Mouse (Mus musculus) limb, embryonic 10.5 days (tissue): ENCODE results near the gene Glb1. TPM values are rescaled to one million over a fixed set of nuclear protein-coding genes. Genes with fewer than 3 reads are reported as not detected.
"Not testable (repeated sequence)": the region's sequence is repeated elsewhere in the genome, so short reads cannot be mapped to it uniquely, and the experiment has no call there.

Experiments used
- DNase-seq: peaks from one replicate; pipeline ENCODE4 v3.0.0-alpha.2; 2017; ENCODE audit warnings: low spot score
- H3K27ac ChIP-seq: fragments of 300-500 bp; sonication (generic); 2 replicates; pipeline ENCODE4 v1.5.1; 2016; ENCODE audit warnings: mild to moderate bottlenecking
- H3K27me3 ChIP-seq: fragments of 300-500 bp; sonication (generic); 2 replicates; pipeline ENCODE4 v1.6.1; 2016; ENCODE audit warnings: low read depth, mild to moderate bottlenecking; ENCODE audit not compliant: poor library complexity, severe bottlenecking
- H3K36me3 ChIP-seq: fragments of 300-500 bp; sonication (generic); 2 replicates; pipeline ENCODE4 v1.6.1; 2016; ENCODE audit warnings: mild to moderate bottlenecking, moderate library complexity
- H3K4me1 ChIP-seq: fragments of 300-500 bp; sonication (generic); 2 replicates; pipeline ENCODE4 v1.6.1; 2016
- H3K4me3 ChIP-seq: fragments of 300-500 bp; sonication (generic); 2 replicates; pipeline ENCODE4 v1.5.1; 2016; ENCODE audit warnings: mild to moderate bottlenecking, moderate library complexity
- H3K9me3 ChIP-seq: fragments of 300-500 bp; sonication (generic); replicated peaks from 2 replicates; pipeline ENCODE4 v1.6.1; 2016; ENCODE audit warnings: mild to moderate bottlenecking
- WGBS: fragments of 180-500 bp; shearing (Covaris S2); methylation state at CpG from one replicate; pipeline ENCODE4 v1.1.7; 2016; 5-methylcytosine and 5-hydroxymethylcytosine counted together
- polyA plus RNA-seq: library from polyadenylated mRNA; unstranded; fragments of >200 nt; fragmentation: Nextera tagmentation; extraction: Ambion mirVana; gene quantifications from 2 replicates; pipeline ENCODE4 v1.2.1, GENCODE M21; 2016

The Glb1 gene
- polyA plus RNA-seq, result 19.2 and 22.3 TPM in 2 replicates

- H3K9me3 ChIP-seq, result peaks cover 2% of the 10 kb centered on the region; the same call in 1 of the 2 replicates
- peaks cover 14% of the 10 kb centered on the region for H3K4me1 ChIP-seq
- peaks cover 24% of the 10 kb centered on the region for H3K36me3 ChIP-seq
- no peaks in the 10 kb centered on the region for H3K27me3 ChIP-seq
- H3K27ac ChIP-seq, result peak within 1 kb of the TSS; percentile 87
- under 1% methylated on average over 73 of the region's 73 CpGs for WGBS
- peak within 1 kb of the TSS; percentile 68 for H3K4me3 ChIP-seq
- peak; percentile 98 for DNase-seq
Observed at GRCm38 (mm10) chr9:114400949-114401684, at the start of gene Glb1, which contains the start of gene Tmppe. Gene Glb1, plus strand, starts transcription at chr9:114401076. Gene Tmppe, plus strand, starts transcription at chr9:114401105.

DNA sequence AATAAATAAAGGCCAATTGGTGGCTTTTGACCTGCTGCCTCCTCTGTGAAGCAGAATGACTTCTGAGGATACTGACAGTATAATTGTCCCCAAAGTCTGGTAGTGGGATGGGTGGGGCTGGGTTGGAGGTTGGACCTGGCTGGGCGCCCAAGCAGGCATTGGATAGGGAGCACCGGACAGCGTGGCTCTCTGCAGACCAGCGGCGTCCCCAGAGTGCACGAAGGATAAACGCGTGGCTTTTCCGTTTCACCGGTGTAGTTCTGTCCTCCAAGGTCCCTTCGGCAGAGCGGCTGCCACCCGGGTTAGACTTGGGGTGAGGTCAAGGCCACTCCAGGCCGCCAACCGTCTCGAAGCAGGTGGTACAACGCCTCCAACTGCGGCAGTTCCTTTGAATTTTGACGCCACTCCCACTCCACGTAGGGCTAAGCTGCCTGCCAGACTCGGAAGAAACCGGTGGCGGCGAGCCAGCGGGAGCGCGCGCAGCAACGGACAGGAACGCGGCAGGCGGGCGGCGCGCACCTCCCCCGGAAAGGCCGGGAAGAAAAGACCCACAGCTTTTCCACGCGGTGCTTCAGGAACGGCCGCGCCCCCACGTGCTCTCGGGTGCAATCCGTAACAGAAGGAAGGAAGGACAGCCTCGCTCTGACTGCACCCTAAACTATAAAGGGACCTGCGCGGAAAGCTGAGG lies 32.9 kb upstream of the Glb1 start:
- peaks cover under 1% of the 10 kb centered on the region; the same call in 1 of the 2 replicates for H3K36me3 ChIP-seq
- DNase-seq, result peak; percentile 78
- peak overlapping the region; percentile 75 for H3K27ac ChIP-seq
- 2% methylated on average over 48 of the region's 48 CpGs for WGBS
- no peaks in the 10 kb centered on the region for H3K9me3 ChIP-seq
- peaks cover 25% of the 10 kb centered on the region for H3K27me3 ChIP-seq
- H3K4me3 ChIP-seq, result peak overlapping the region; percentile 58
- peaks cover 8% of the 10 kb centered on the region for H3K4me1 ChIP-seq

DNA sequence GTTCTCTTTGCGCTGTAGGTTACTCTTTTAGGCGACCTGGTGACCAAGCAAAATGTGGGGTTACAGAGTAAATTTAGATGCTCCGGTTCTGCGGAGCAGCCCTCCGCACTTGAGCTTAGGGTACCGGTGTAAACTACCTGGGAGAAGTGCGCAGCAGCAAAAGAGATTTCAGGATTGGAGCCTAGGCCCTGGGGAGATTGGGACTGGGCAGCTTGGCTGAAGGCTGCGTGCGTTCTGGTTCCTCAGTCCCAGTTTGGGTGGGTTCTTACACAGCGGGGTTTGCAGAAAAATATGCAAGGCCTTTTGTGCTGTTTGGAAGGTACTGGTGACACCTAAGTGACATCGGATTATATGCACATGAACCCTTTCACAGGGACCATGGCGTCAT lies 32.4 kb upstream of the Glb1 start:
- 11% methylated on average over 12 of the region's 12 CpGs for WGBS
- H3K27ac ChIP-seq, result peak overlapping the region; percentile 75

DNA sequence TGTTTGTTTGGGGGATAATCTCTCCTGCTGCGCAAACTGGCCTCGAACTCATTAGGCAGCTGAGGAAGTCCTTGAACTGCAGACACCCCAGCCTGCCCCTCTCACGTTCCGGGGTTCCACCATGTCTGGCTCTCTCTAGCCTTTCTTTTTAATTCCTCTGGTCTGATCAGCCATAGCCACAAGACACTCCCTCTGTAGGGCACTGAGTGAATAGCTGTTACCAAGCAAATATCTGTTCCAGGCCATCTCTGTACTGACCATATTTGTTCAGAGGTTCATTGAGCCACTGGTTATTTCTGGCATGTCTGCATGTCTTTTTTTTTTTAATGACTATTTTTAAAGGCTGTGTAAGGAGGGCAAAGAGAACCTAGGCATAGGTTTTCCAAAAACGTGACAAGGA lies 31.5 kb upstream of the Glb1 start:
- H3K9me3 ChIP-seq, H3K4me3 ChIP-seq, H3K27ac ChIP-seq, DNase-seq, H3K4me1 ChIP-seq: not testable (repeated sequence)
- 64% methylated on average over 5 of the region's 5 CpGs for WGBS
- Histone ChIP-seq H3K36me3 (peaks cover 12% of the 10 kb centered on the region), H3K27me3 (peaks cover 25% of the 10 kb centered on the region)

More for the DNA sequence above, 32.4 kb upstream of the Glb1 start:
- Histone ChIP-seq H3K4me1 (peaks cover 8% of the 10 kb centered on the region), H3K27me3 (peaks cover 25% of the 10 kb centered on the region), H3K4me3 (peak overlapping the region; percentile 58), H3K9me3 (no peaks in the 10 kb centered on the region), H3K36me3 (peaks cover 5% of the 10 kb centered on the region)
- no peak for DNase-seq

GRCm38 (mm10) chr9:114371717-114372116 lies 29.2 kb upstream of the Glb1 start:
- not testable (repeated sequence) for H3K4me1 ChIP-seq, H3K4me3 ChIP-seq, DNase-seq, H3K27ac ChIP-seq, H3K9me3 ChIP-seq
- 35% methylated on average over 5 of the region's 5 CpGs for WGBS
- H3K36me3 ChIP-seq, result peaks cover 23% of the 10 kb centered on the region
- H3K27me3 ChIP-seq, result peaks cover 23% of the 10 kb centered on the region

DNA sequence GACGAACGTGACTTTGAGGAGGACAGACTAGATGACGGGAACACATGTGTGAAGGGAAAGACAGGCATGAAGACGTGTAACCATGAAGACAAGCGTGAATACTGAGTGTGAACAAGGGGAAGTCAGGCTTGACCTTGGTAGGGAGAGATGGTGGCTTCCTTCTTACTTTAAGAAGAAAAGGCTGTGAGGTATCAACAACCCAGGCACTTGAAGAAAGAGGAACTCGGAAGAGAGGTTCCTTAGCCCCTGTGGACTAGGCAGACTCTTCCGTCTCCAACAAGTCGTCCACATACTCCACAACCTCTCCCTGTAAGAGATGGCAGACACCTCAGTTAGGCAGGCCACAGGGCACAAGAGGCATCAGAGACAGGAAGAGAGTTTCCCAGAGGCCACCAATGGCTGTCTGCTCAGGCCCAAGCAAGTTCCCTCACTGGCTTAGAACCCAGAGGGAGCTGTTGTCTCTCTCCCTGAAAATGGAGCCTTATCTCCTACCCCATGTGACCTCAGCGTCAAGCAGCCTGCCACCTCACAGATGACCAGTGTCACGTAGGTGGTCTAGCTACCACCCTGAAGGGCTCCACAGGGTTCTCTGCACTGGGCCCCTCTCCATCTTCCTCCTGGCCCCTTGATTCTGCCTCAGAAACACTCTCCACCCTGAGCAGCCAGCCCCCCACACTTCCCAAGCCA lies 25.5 kb upstream of the Glb1 start:
- Histone ChIP-seq H3K36me3 (peaks cover 47% of the 10 kb centered on the region), H3K9me3 (no peaks in the 10 kb centered on the region), H3K4me3 (no peak overlapping the region), H3K4me1 (no peaks in the 10 kb centered on the region), H3K27me3 (no peaks in the 10 kb centered on the region), H3K27ac (no peak overlapping the region)
- 94% methylated on average over 10 of the region's 10 CpGs for WGBS
- DNase-seq, result no peak

DNA sequence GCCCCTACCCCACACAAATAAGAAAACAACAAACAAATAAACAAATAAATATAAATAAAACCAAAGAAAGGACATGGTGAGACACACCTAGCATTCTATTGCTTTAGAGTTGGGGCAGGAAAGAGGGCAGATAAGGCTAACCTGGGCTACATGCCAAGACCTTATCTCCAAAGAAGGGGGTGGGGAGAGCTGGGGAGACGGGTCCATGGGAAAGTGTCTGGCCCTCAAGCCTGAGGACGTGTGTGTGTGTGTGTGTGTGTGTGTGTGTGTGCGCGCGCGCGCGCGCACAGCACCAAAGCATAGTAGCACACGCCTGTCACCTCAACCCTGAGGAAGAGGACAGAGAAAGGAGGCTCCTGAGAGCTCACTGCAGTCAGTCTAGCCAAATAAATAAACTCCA lies 23.7 kb upstream of the Glb1 start:
- Histone ChIP-seq H3K4me3 (no peak overlapping the region), H3K36me3 (peaks cover 47% of the 10 kb centered on the region), H3K4me1 (no peaks in the 10 kb centered on the region), H3K27ac (no peak overlapping the region), H3K9me3 (no peaks in the 10 kb centered on the region), H3K27me3 (no peaks in the 10 kb centered on the region)
- no peak for DNase-seq
- 93% methylated on average over 10 of the region's 10 CpGs for WGBS

DNA sequence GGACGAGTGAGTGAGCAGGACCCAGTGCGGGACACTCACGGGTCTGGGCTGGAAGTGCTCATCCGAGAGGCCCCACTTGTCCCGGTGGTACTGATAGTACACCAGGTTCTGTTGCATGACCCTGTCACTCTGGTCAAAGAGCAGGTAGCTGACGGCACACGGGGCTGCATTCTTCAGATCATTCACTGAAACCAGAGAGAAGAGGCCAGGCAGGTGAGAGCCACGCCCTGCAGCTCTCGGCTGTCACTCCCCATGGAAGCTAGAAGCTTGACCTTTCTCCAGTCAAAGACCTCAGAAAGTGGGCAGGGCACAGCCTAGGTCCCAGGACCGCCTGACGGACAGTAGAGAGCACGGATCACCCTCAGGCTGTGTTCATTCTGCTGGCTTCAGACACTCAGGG lies 21.0 kb upstream of the Glb1 start:
- H3K4me3 ChIP-seq, result no peak overlapping the region
- 87% methylated on average over 12 of the region's 12 CpGs for WGBS
- H3K27me3 ChIP-seq, result no peaks in the 10 kb centered on the region
- H3K27ac ChIP-seq, result no peak overlapping the region
- no peak for DNase-seq
- H3K36me3 ChIP-seq, result peaks cover 52% of the 10 kb centered on the region
- H3K4me1 ChIP-seq, result no peaks in the 10 kb centered on the region
- no peaks in the 10 kb centered on the region for H3K9me3 ChIP-seq

GRCm38 (mm10) chr9:114380881-114381733 lies 19.8 kb upstream of the Glb1 start:
- WGBS, result 77% methylated on average over 17 of the region's 17 CpGs
- H3K36me3 ChIP-seq, result peaks cover 52% of the 10 kb centered on the region
- DNase-seq, result peak; percentile 44
- no peak overlapping the region for H3K4me3 ChIP-seq
- no peaks in the 10 kb centered on the region for H3K27me3 ChIP-seq
- no peaks in the 10 kb centered on the region for H3K4me1 ChIP-seq
- H3K9me3 ChIP-seq, result no peaks in the 10 kb centered on the region
- no peak overlapping the region for H3K27ac ChIP-seq

- WGBS, result 79% methylated on average over 17 of the region's 17 CpGs
- no peak overlapping the region for H3K4me3 ChIP-seq
- H3K27me3 ChIP-seq, result no peaks in the 10 kb centered on the region
- DNase-seq, result no peak
- no peaks in the 10 kb centered on the region for H3K9me3 ChIP-seq
- peaks cover 36% of the 10 kb centered on the region for H3K36me3 ChIP-seq
- no peak overlapping the region for H3K27ac ChIP-seq
- H3K4me1 ChIP-seq, result peaks cover 11% of the 10 kb centered on the region; the same call in 1 of the 2 replicates
Observed at GRCm38 (mm10) chr9:114382936-114383710, 17.8 kb upstream of the Glb1 start.

DNA sequence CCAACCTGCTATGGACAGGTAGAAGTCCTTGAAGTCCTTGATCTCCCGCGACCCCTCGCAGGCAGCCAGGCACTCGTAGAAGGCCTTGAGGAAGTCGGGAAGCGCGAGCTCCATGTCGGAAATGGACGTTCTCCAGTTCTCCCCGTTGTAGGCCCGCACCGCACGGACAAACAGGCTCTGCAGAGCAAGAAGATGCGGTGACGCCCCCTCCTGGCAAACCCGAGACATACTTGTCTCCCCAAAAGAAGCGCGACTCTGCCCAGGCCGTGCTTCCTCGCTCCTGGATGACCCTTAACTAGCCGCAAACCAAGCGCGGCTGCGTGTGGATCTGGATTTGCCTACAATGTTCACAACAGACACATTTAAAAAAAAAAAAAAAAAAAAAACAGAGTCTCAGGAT lies 16.2 kb upstream of the Glb1 start:
- peaks cover 30% of the 10 kb centered on the region for H3K36me3 ChIP-seq

GRCm38 (mm10) chr9:114385160-114385559 lies 15.7 kb upstream of the Glb1 start:
- H3K4me1 ChIP-seq, result peaks cover 24% of the 10 kb centered on the region
- no peak for DNase-seq
- no peaks in the 10 kb centered on the region for H3K27me3 ChIP-seq
- no peak overlapping the region for H3K4me3 ChIP-seq
- no peak overlapping the region for H3K27ac ChIP-seq
- peaks cover 25% of the 10 kb centered on the region for H3K36me3 ChIP-seq
- no peaks in the 10 kb centered on the region for H3K9me3 ChIP-seq
- WGBS, result 96% methylated on average over 10 of the region's 10 CpGs

More for the DNA sequence above, 16.2 kb upstream of the Glb1 start:
- no peaks in the 10 kb centered on the region for H3K27me3 ChIP-seq
- H3K4me3 ChIP-seq, result no peak overlapping the region
- no peaks in the 10 kb centered on the region for H3K9me3 ChIP-seq
- no peak overlapping the region for H3K27ac ChIP-seq
- DNase-seq, result no peak
- H3K4me1 ChIP-seq, result peaks cover 19% of the 10 kb centered on the region
- 93% methylated on average over 24 of the region's 24 CpGs for WGBS
